Mouse (Mus musculus) bone marrow, adult 2 months (tissue): ENCODE measurements around the gene Slx4ip. TPM values are rescaled to one million over a fixed set of nuclear protein-coding genes. Genes with fewer than 3 reads are reported as not detected.

ENCODE experiments used
- H3K27ac ChIP-seq: fragments of 200-500 bp; 2 replicates; pipeline ENCODE4 v1.5.1; 2012; ENCODE audit warnings: low read depth, mild to moderate bottlenecking, control low read depth, inconsistent platforms, low read length; ENCODE audit not compliant: control insufficient read depth, poor library complexity, insufficient read depth
- H3K4me1 ChIP-seq: fragments of 200-500 bp; 2 replicates; pipeline ENCODE4 v1.6.1; 2011; ENCODE audit warnings: low read length; ENCODE audit not compliant: control insufficient read depth, insufficient read depth
- H3K4me3 ChIP-seq: fragments of 200-500 bp; replicated peaks from 2 replicates; pipeline ENCODE3; 2011; ENCODE audit warnings: mild to moderate bottlenecking, low read depth, low read length, control low read depth; ENCODE audit not compliant: control insufficient read depth
- CTCF ChIP-seq: fragments of 200-500 bp; IDR thresholded peaks from 2 replicates; pipeline ENCODE4 v1.5.1; 2011; ENCODE audit warnings: low read length, control low read depth; ENCODE audit not compliant: control insufficient read depth, insufficient read depth
- POLR2A ChIP-seq: fragments of 200-500 bp; IDR thresholded peaks from 2 replicates; pipeline ENCODE4 v1.6.1; 2011; ENCODE audit warnings: low read depth, mild to moderate bottlenecking, control low read depth, low read length, borderline replicate concordance; ENCODE audit not compliant: control insufficient read depth
- WGBS: fragments of 180-500 bp; shearing (Covaris S2); methylation state at CpG from one replicate; pipeline ENCODE4 v1.1.7; 2018; 5-methylcytosine and 5-hydroxymethylcytosine counted together
- polyA plus RNA-seq: library from polyadenylated mRNA; stranded (reverse); fragments of >200 nt; gene quantifications from 2 replicates; pipeline ENCODE4 v1.2.4, GENCODE M21; 2011; ENCODE audit warnings: low replicate concordance; ENCODE audit not compliant: missing spikeins, insufficient read depth, insufficient read length

The Slx4ip gene
- polyA plus RNA-seq, 1 experiment, result 5.0 TPM

DNA sequence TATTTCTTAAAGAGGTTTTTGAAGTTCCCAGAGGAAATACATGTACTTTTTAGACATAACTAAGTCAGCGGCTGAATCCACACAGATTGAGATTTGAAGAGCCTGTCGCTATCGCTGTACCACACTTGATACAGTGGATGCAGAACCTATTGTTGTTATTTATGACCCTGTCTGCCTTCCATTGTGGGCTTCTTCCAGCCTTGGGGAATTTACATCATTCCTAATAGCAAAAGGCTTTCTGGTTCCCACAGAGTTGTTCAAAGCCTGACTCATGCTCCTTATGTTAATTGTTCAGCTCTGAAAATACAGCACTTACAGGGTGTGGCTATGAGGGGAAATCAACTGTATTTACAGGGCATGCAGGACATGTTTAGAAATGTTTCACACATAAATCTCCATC is 173.5 kb downstream of the Slx4ip start:
- WGBS, result 91% methylated on average over 3 of the region's 3 CpGs
- no peak overlapping the region for H3K4me3 ChIP-seq
- H3K4me1 ChIP-seq, result no peaks in the 10 kb centered on the region
- no peak overlapping the region for H3K27ac ChIP-seq
- TF ChIP-seq CTCF, result no peak
- no peak for TF ChIP-seq POLR2A

DNA sequence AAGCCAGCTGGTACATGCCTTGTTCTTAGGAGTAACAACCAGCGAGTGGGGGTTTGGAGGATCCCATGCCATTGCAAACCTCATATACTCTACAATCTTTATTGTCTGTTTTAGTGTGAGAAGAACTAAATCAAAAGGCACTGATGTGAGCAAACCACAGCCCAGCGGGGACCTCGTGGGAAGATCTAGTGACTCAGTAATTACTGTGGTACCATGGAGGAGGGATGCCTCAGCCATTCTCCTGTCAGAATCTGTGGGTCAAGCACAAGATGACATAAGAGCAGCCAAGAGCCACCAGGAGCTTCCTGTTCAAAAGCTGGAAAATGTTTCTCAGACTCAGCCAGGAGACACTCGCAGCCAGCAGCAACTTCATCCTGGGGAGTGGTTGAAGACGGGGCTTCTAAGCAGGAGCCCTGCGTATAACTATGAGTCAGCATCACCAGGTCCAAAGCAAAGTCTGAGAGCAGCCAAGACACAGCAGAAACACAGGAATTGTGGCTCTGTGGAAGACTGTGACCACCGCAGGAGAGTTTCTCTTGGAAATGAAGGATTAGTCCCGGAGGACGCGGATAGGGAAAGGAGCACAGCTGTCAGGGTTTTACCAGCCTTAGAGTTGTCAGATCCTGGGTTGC is 176.6 kb downstream of the Slx4ip start:
- Histone ChIP-seq H3K4me3 (no peak overlapping the region), H3K4me1 (no peaks in the 10 kb centered on the region), H3K27ac (no peak overlapping the region)
- 89% methylated on average over 10 of the region's 10 CpGs for WGBS
- TF ChIP-seq POLR2A (no peak), CTCF (no peak)

DNA sequence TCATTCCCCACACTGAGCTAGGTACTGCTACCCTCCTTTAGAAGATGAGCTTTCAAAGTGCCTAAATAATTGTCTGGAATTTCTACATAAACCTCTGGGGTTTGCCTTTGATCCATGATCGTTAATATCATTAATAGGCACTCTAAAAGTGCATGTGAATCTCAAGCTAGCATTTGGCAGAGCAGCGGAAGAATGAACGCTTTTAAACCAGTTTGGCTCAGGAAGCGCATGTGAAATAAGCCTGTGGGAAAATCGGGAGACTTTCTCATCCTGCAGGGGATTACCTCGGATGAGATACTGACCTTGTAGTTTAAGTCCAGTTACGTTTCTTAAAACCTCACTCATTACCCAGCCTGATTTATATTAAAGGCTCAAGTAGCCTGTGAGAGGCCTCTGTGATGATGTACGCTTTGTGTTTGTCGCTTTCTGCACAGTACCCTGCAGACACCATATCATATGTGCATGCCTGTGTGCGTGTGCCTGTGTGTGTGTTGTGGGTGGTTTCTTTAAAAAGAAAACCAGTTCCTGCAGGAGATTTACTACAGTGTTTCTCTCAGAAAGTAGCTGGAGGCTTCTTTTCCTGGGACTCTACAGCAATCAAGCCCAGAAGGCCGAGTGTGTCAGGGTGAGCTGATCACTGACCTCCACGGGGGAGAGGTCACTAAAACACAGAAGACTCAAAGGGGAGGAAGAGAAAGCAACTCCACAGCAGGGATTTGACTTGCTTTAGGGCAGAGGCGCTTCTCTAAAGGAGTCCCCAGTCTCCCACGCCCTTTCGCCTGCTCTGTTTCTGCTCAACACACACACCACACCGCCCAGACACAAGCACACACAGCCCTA is 182.7 kb downstream of the Slx4ip start:
- Histone ChIP-seq H3K4me3 (no peak overlapping the region), H3K27ac (no peak overlapping the region), H3K4me1 (no peaks in the 10 kb centered on the region)
- TF ChIP-seq CTCF (no peak), POLR2A (no peak)
- 81% methylated on average over 16 of the region's 16 CpGs for WGBS

DNA sequence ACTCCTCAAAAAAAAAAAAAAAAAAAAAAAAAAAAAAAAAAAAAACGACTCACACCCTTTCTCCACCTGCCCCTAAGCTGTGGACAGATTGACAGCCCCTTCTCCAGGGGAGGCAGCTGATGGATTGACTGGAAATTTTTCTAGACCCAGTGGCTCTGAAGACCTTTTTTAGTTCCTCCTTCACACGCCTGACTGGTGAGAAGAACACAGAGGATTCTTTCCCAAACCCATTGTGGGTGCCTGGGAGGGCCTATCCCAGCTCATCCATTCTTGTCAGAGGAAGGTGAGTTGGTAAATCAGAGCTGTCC is 183.2 kb downstream of the Slx4ip start:
- no peak for TF ChIP-seq POLR2A
- no peak for TF ChIP-seq CTCF
- Histone ChIP-seq H3K27ac (no peak overlapping the region), H3K4me3 (no peak overlapping the region), H3K4me1 (no peaks in the 10 kb centered on the region)
- WGBS, result 42% methylated on average over 2 of the region's 2 CpGs

DNA sequence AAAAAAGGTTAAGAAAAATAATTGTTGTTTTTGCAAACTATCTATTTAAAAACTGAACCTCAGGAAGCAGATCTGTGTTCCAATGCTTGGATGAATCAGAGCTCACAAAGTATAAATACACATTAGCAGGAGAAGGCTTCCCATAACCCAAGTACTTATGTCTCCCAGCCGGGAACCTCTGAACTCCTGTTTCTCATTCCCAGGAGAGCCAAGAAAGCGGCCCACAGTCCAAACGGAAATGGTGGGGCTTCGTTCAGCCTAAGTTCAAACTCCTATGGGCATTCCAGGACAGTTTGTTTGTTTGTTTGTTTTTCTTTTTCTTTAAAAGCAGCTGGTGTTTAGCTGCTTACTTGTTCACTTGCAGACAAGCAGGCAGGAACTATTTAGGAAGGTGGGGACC is 187.8 kb downstream of the Slx4ip start:
- no peak overlapping the region for H3K4me3 ChIP-seq
- H3K4me1 ChIP-seq, result no peaks in the 10 kb centered on the region
- H3K27ac ChIP-seq, result no peak overlapping the region
- TF ChIP-seq POLR2A, result no peak
- WGBS, result 82% methylated on average over 4 of the region's 4 CpGs

DNA sequence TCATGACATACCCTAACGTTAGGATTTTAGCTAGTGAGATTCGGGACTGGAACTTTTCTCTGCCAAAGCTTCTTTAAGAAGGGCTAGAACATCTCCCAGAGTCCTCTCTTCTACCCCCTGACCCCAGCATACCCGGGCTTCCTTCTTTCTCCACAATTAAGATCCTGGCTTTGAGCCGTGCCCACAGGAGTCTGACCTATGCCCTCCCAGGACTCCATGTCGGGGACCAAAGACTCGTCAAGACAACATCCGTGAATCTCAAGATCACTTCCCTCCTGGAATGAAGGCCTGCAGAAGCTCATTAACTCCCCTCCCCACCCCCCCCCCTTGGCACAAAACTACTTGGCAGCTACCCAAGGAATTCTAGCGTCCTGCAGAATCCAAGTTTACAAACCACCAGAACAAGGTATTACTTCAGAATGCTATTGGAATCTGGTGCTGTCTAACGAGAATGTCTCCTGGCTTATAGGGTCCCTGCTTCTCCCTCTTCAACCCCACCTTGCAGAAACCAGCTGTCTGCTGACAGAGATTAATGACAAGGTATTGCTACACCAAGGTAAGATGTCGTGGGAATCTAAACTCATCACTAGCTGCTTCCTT is 188.8 kb downstream of the Slx4ip start:
- 73% methylated on average over 10 of the region's 10 CpGs for WGBS
- H3K27ac ChIP-seq, result no peak overlapping the region
- no peaks in the 10 kb centered on the region for H3K4me1 ChIP-seq
- TF ChIP-seq POLR2A (no peak), CTCF (no peak)
- no peak overlapping the region for H3K4me3 ChIP-seq

DNA sequence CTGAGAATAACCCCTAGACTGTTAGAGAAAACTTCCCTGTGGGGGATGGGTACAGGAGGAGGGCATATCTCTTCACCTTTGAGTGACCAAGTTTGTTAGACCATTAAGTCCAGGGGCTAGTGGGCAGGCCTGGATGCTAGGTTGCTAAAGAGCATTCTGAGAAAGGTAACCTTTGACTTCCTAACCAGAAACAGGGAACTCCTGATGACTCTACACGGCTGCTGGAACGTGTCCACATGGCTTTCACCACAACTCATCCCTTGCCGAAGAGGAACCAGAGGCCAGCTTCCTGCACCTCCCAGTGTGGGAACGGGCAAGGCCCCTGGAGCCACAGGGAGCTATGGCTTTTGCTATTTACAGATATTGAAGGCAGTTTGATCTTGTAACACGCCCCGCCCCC is 189.4 kb downstream of the Slx4ip start:
- Histone ChIP-seq H3K4me3 (no peak overlapping the region), H3K4me1 (no peaks in the 10 kb centered on the region), H3K27ac (no peak overlapping the region)
- TF ChIP-seq CTCF (no peak), POLR2A (no peak)
- 48% methylated on average over 6 of the region's 6 CpGs for WGBS

DNA sequence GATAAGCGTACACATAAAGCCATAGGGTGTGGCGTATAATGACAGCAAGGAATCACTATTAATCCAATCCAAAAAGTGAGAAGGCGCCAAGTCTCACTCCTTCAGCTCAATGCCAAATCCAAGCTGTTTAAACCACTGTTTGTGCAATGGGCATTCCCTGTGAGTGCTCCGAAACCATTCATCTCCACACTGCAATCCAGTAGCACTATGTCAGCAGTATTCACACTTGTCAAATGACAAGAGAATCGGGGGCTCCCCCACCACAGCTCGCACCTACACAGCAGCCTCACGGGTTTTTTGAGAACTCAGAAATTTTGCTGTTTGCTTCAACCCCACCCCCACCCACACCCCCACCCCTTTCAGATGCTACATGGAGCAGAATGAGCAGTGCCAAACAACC is 190.0 kb downstream of the Slx4ip start:
- Histone ChIP-seq H3K4me1 (no peaks in the 10 kb centered on the region), H3K27ac (no peak overlapping the region), H3K4me3 (no peak overlapping the region)
- WGBS, result 81% methylated on average over 7 of the region's 7 CpGs
- TF ChIP-seq CTCF (no peak), POLR2A (no peak)
